Mouse (Mus musculus): ENCODE results near the gene Rbpj. TPM values are rescaled to one million over a fixed set of nuclear protein-coding genes. Genes with fewer than 3 reads are reported as not detected.

Rbpj gene
- total and polyA plus RNA-seq, 2 experiments from 2014 or later = 17.6 to 22.4 TPM

DNA sequence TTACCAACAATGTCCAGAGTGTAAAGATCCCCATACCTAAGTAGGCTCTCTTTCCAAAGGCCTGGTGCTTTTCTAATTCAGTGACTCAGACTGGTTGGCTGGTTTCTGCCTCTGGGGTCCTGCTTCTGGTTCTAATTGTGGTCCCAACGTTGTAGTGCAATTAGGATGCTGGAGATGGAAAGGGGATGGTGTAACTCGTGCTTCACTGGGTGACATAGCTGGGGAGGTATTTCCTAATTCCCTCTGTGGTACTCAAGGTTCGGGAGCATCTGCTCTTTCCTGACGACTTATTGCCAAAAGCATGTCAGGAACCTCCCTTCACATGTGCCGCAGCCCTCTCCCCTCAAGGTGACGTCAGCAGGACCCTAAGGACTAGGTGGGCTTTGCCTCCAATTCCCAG is 27.8 kb downstream of the Rbpj start:
- H3K27me3 ChIP-seq (ENCODE audit: insufficient read depth, low read length) = no peaks in the 10 kb centered on the region
- no peak for TF ChIP-seq CTCF (IDR thresholded peaks at IDR 0.05; ENCODE audit: low read depth)

DNA sequence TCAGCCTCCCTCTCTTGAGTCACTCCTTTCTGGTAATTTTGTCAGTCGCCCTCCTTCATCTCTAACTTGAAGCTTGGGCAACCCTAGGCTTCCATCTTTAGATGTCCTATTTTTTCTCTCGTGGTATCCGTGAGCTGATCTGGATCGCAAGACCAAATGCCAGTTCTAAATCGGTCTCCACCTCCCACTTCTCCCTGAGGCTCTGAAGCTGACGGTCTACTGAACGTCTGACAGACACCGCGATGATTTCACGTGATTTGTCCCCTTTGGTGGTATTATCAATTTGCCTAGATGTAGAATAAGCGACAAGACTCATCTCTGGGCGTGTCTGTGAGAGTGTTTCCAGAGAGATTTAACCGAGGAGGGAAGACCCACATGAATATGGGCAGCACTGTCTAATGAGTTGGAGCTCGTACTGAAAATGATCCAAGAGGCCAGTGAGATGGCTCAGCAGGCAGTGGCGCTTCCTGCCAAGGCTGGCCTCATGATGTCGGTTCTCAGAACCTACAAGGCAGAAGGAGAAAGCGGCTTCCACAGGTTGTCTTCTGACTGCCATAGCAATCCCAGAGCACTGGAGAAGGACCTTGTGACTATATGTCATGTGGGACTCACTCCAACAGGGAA is 28.7 kb downstream of the Rbpj start:
- no peaks in the 10 kb centered on the region for H3K9me3 ChIP-seq (ENCODE audit: low read length)
- H3K9ac ChIP-seq (replicated peaks; ENCODE audit: low read length) = no peak overlapping the region
- no peak overlapping the region for H3K4me3 ChIP-seq (ENCODE audit: low read length)
- ATAC-seq (no peak), DNase-seq (ENCODE audit: low spot score) (no peak)
- 81% methylated on average over 17 of the region's 17 CpGs for WGBS
- no peak overlapping the region for H3K27ac ChIP-seq
- H3K27me3 ChIP-seq (ENCODE audit: insufficient read depth, low read length) = no peaks in the 10 kb centered on the region
- H3K4me1 ChIP-seq (ENCODE audit: insufficient read depth, low read length) = no peaks in the 10 kb centered on the region
- no peak overlapping the region for H3K4me2 ChIP-seq (ENCODE audit: low read depth, low read length)
- TF ChIP-seq CTCF (IDR thresholded peaks at IDR 0.05; ENCODE audit: low read depth) = no peak
- H3K36me3 ChIP-seq (ENCODE audit: insufficient read depth, low read length) = no peaks in the 10 kb centered on the region

More for the DNA sequence above, 27.8 kb downstream of the Rbpj start:
- no peak for DNase-seq (ENCODE audit: low spot score)
- no peak overlapping the region for H3K27ac ChIP-seq
- no peak overlapping the region for H3K4me3 ChIP-seq (ENCODE audit: low read length)
- 70% methylated on average over 6 of the region's 6 CpGs for WGBS
- H3K4me2 ChIP-seq (ENCODE audit: low read depth, low read length) = no peak overlapping the region
- no peaks in the 10 kb centered on the region for H3K4me1 ChIP-seq (ENCODE audit: insufficient read depth, low read length)
- H3K9me3 ChIP-seq (ENCODE audit: low read length) = no peaks in the 10 kb centered on the region
- H3K36me3 ChIP-seq (ENCODE audit: insufficient read depth, low read length) = no peaks in the 10 kb centered on the region
- no peak for ATAC-seq
- no peak overlapping the region for H3K9ac ChIP-seq (replicated peaks; ENCODE audit: low read length)

DNA sequence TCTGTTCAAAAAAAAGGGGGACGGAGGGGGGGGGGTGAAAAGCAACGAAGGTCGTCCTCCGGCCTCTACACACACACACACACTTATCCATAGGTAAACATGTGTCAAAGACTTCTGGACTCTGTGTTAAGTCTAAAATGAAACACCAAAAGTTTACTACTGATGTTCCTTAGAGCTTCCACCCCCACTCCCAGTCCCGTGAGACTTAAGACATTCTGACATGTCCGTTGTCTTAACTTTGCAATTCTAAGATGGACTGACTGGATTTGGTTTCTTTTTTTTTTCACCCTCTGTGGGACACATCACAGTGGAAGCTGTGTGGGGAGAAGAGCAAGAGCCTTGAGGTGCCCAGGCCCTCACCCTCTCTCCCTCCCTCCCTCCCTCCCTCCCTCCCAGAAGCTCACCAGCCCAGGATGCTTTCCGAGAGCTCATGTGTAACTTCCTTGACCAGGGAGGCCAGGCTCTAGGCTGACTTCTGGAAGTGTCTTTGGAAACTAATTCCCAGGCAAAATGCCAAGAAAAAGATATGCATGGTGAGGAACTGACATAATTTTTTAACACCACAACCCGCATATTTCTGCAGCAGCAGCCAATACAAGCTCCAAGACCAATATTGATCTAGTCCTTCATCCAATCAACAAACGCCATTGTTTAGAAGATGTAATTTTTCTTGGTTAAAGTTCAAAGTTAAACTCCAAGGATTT is 31.0 kb downstream of the Rbpj start:
- Histone ChIP-seq H3K9me3 (ENCODE audit: low read length) (no peaks in the 10 kb centered on the region), H3K4me2 (ENCODE audit: low read depth, low read length) (no peak overlapping the region), H3K4me1 (ENCODE audit: insufficient read depth, low read length) (no peaks in the 10 kb centered on the region), H3K36me3 (ENCODE audit: insufficient read depth, low read length) (no peaks in the 10 kb centered on the region), H3K9ac (replicated peaks; ENCODE audit: low read length) (no peak overlapping the region), H3K27me3 (ENCODE audit: insufficient read depth, low read length) (no peaks in the 10 kb centered on the region), H3K27ac (no peak overlapping the region), H3K4me3 (ENCODE audit: low read length) (no peak overlapping the region)
- ATAC-seq (no peak), DNase-seq (ENCODE audit: low spot score) (peak; percentile 40)
- no peak for TF ChIP-seq CTCF (IDR thresholded peaks at IDR 0.05; ENCODE audit: low read depth)
- WGBS = 79% methylated on average over 9 of the region's 9 CpGs

DNA sequence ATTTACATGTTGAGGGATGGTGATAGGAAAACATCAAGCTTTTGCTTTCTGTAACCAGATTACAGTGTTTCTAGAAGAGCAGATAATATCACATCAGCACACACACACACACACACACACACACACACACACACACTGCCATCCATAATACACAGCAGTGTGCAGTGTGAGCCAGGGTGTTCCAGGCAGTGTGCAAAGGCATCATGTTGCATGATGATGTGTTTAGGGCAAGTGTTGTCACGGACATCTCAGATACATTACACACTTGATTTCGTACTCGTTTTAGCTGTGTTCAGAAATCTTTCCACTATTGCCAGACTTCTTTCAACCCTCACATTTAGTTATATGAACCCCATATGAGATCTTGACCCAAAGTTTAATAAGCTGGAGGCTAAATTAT is 33.6 kb downstream of the Rbpj start:
- Histone ChIP-seq H3K27ac (no peak overlapping the region), H3K9ac (replicated peaks; ENCODE audit: low read length) (no peak overlapping the region), H3K4me2 (ENCODE audit: low read depth, low read length) (no peak overlapping the region), H3K9me3 (ENCODE audit: low read length) (no peaks in the 10 kb centered on the region), H3K36me3 (ENCODE audit: insufficient read depth, low read length) (no peaks in the 10 kb centered on the region), H3K27me3 (ENCODE audit: insufficient read depth, low read length) (no peaks in the 10 kb centered on the region), H3K4me1 (ENCODE audit: insufficient read depth, low read length) (no peaks in the 10 kb centered on the region), H3K4me3 (ENCODE audit: low read length) (no peak overlapping the region)
- no peak for DNase-seq (ENCODE audit: low spot score)
- ATAC-seq = no peak
- 86% methylated on average over 3 of the region's 3 CpGs for WGBS
- no peak for TF ChIP-seq CTCF (IDR thresholded peaks at IDR 0.05; ENCODE audit: low read depth)

DNA sequence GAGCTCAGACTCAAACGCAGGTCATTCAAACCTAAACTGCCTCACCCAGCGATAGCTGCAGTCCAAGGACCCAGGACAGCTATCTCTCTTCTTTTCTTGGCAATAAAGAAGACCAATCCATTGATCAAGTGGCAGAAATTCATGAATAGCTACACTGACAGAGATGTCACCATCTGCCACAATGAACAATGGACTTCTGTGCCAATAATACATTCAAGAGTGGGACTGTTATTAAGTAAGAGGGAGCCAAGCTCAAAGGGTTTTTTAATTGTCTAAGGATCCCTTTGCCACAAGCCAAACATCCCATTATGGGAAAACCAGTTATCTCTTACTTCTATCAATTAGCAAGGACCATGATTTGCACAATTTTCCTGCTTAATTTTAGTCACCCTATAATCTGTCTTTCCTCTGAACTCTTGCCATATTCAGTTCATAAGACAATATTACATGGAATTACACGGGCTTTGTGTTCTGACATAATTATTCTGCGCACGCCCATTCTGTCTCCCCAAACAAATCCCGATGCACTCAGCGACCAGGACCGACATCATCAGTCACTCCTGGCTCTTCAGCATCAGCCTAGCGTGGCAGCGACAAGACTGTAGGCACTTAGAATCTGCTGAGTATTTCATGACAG is 34.7 kb downstream of the Rbpj start:
- no peak overlapping the region for H3K4me2 ChIP-seq (ENCODE audit: low read depth, low read length)
- H3K27me3 ChIP-seq (ENCODE audit: insufficient read depth, low read length) = no peaks in the 10 kb centered on the region
- no peak overlapping the region for H3K9ac ChIP-seq (replicated peaks; ENCODE audit: low read length)
- ATAC-seq (no peak), DNase-seq (ENCODE audit: low spot score) (peak; percentile 18)
- H3K36me3 ChIP-seq (ENCODE audit: insufficient read depth, low read length) = no peaks in the 10 kb centered on the region
- H3K4me1 ChIP-seq (ENCODE audit: insufficient read depth, low read length) = no peaks in the 10 kb centered on the region
- no peak overlapping the region for H3K27ac ChIP-seq
- no peak for TF ChIP-seq CTCF (IDR thresholded peaks at IDR 0.05; ENCODE audit: low read depth)
- H3K9me3 ChIP-seq (ENCODE audit: low read length) = no peaks in the 10 kb centered on the region
- H3K4me3 ChIP-seq (ENCODE audit: low read length) = no peak overlapping the region
- WGBS = 43% methylated on average over 10 of the region's 10 CpGs

DNA sequence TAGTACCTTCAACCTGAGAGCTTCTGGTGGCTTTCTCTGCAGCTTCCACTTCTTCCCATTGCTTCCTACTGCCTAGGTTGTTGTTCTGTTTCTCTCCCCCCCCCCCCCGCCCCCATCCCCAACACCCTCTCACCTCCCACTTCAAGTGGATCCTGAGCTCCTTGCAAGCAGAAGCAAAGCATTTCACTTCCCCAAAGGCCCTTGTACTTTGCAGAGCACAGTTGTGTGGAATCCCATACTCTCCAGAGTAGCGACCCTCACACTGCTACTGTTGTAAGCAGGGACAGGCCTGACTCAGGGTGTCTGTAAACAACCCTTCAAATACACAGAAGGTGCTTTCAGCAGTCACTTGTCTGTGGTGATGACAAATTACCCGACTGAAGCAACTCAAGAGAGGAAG is 37.3 kb downstream of the Rbpj start:
- TF ChIP-seq CTCF (IDR thresholded peaks at IDR 0.05; ENCODE audit: low read depth) = no peak
- Histone ChIP-seq H3K27me3 (ENCODE audit: insufficient read depth, low read length) (no peaks in the 10 kb centered on the region), H3K36me3 (ENCODE audit: insufficient read depth, low read length) (no peaks in the 10 kb centered on the region), H3K4me3 (ENCODE audit: low read length) (no peak overlapping the region), H3K4me1 (ENCODE audit: insufficient read depth, low read length) (no peaks in the 10 kb centered on the region), H3K4me2 (ENCODE audit: low read depth, low read length) (no peak overlapping the region), H3K9me3 (ENCODE audit: low read length) (no peaks in the 10 kb centered on the region), H3K27ac (no peak overlapping the region), H3K9ac (replicated peaks; ENCODE audit: low read length) (no peak overlapping the region)
- no peak for ATAC-seq
- DNase-seq (ENCODE audit: low spot score) = no peak
- 59% methylated on average over 3 of the region's 3 CpGs for WGBS

DNA sequence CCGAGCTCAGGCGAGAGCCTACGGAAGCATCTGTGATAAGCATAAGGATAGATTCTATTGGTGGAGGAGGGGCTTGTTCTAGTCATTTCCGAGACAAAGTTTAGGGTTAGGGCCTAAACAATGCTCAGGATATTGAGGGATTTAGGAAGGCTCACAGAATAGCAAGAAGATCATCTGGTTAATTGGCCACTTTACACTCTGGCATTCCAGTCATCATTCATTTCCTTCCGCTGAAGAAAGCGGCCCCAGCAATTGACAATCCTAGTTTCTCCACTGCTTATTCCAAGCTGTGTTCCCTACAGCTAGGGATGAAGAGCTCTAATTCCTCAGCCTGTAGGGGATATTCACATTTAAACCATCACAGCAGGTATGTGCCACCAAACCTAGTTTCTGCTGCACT is 39.8 kb downstream of the Rbpj start:
- no peaks in the 10 kb centered on the region for H3K4me1 ChIP-seq (ENCODE audit: insufficient read depth, low read length)
- H3K9ac ChIP-seq (replicated peaks; ENCODE audit: low read length) = no peak overlapping the region
- H3K4me3 ChIP-seq (ENCODE audit: low read length) = no peak overlapping the region
- no peak overlapping the region for H3K27ac ChIP-seq
- no peaks in the 10 kb centered on the region for H3K36me3 ChIP-seq (ENCODE audit: insufficient read depth, low read length)
- TF ChIP-seq CTCF (IDR thresholded peaks at IDR 0.05; ENCODE audit: low read depth) = no peak
- WGBS = 83% methylated on average over 6 of the region's 6 CpGs
- DNase-seq (ENCODE audit: low spot score) = no peak
- no peaks in the 10 kb centered on the region for H3K9me3 ChIP-seq (ENCODE audit: low read length)
- no peak for ATAC-seq
- no peak overlapping the region for H3K4me2 ChIP-seq (ENCODE audit: low read depth, low read length)
- H3K27me3 ChIP-seq (ENCODE audit: insufficient read depth, low read length) = no peaks in the 10 kb centered on the region

Data from hindbrain, postnatal 0 days (tissue).